Mouse (Mus musculus): ENCODE results near the gene Ank3.

Gene Ank3

GRCm38 (mm10) chr10:69630802-69631388 is 232.3 kb downstream of the Ank3 start:
- DNase-seq, result no peak

- no peak for DNase-seq
Measured at GRCm38 (mm10) chr10:69632885-69633284, 234.3 kb downstream of the Ank3 start.

- DNase-seq, result no peak
Measured at GRCm38 (mm10) chr10:69634891-69635290, 236.3 kb downstream of the Ank3 start.

GRCm38 (mm10) chr10:69635910-69636656 is 237.5 kb downstream of the Ank3 start:
- DNase-seq, result no peak

GRCm38 (mm10) chr10:69639138-69639537 is 240.6 kb downstream of the Ank3 start:
- peak; percentile 21 for DNase-seq

- no peak for DNase-seq
Measured at GRCm38 (mm10) chr10:69640617-69641016, 242.0 kb downstream of the Ank3 start.

GRCm38 (mm10) chr10:69643481-69643880 is 244.9 kb downstream of the Ank3 start:
- DNase-seq, result no peak

- no peak for DNase-seq
Measured at GRCm38 (mm10) chr10:69643986-69644385, 245.4 kb downstream of the Ank3 start.

GRCm38 (mm10) chr10:69645311-69645802 is 246.8 kb downstream of the Ank3 start:
- no peak for DNase-seq

- no peak for DNase-seq
Measured at GRCm38 (mm10) chr10:69645929-69646328, 247.4 kb downstream of the Ank3 start.

- no peak for DNase-seq
Measured at GRCm38 (mm10) chr10:69650074-69650473, 251.5 kb downstream of the Ank3 start.

- DNase-seq, result no peak
Measured at GRCm38 (mm10) chr10:69652660-69653059, 254.1 kb downstream of the Ank3 start.

GRCm38 (mm10) chr10:69653121-69653677 is 254.6 kb downstream of the Ank3 start:
- no peak for DNase-seq

- no peak for DNase-seq
Measured at GRCm38 (mm10) chr10:69654176-69654575, 255.6 kb downstream of the Ank3 start.

- DNase-seq, result peak; percentile 25
Measured at GRCm38 (mm10) chr10:69654866-69655633, 256.5 kb downstream of the Ank3 start.

- DNase-seq, result peak; percentile 54
Measured at GRCm38 (mm10) chr10:69656321-69656720, 257.7 kb downstream of the Ank3 start.

GRCm38 (mm10) chr10:69659818-69660217 is 261.2 kb downstream of the Ank3 start:
- no peak for DNase-seq

- peak; percentile 62 for DNase-seq
Measured at GRCm38 (mm10) chr10:69662338-69662737, 263.8 kb downstream of the Ank3 start.

- DNase-seq, result no peak
Measured at GRCm38 (mm10) chr10:69667482-69667881, 268.9 kb downstream of the Ank3 start.

GRCm38 (mm10) chr10:69670496-69670895 is 271.9 kb downstream of the Ank3 start:
- no peak for DNase-seq

GRCm38 (mm10) chr10:69670959-69671358 is 272.4 kb downstream of the Ank3 start:
- DNase-seq, result no peak

- no peak for DNase-seq
Measured at GRCm38 (mm10) chr10:69671505-69671904, 272.9 kb downstream of the Ank3 start.

- no peak for DNase-seq
Measured at GRCm38 (mm10) chr10:69672545-69672944, 274.0 kb downstream of the Ank3 start.

All from thymus, postnatal 4 days (tissue).